Mouse (Mus musculus) embryonic facial prominence, embryonic 10.5 days (tissue): ENCODE measurements around the gene Higd1b. TPM values are rescaled to one million over a fixed set of nuclear protein-coding genes. Genes with fewer than 3 reads are reported as not detected.

Experiments used
- DNase-seq: peaks from one replicate; pipeline ENCODE4 v3.0.0-alpha.2; 2017; ENCODE audit warnings: low spot score
- H3K27ac ChIP-seq: fragments of 300-500 bp; sonication (generic); replicated peaks from 2 replicates; pipeline ENCODE4 v1.5.1; 2016; ENCODE audit warnings: mild to moderate bottlenecking
- H3K27me3 ChIP-seq: fragments of 300-500 bp; sonication (generic); replicated peaks from 2 replicates; pipeline ENCODE4 v1.6.1; 2016; ENCODE audit warnings: low read depth, mild to moderate bottlenecking; ENCODE audit not compliant: poor library complexity, severe bottlenecking
- H3K36me3 ChIP-seq: fragments of 300-500 bp; sonication (generic); replicated peaks from 2 replicates; pipeline ENCODE4 v1.6.1; 2016; ENCODE audit warnings: mild to moderate bottlenecking, moderate library complexity
- H3K4me1 ChIP-seq: fragments of 300-500 bp; sonication (generic); 2 replicates; pipeline ENCODE4 v1.6.1; 2016
- H3K4me3 ChIP-seq: fragments of 300-500 bp; sonication (generic); 2 replicates; pipeline ENCODE4 v1.5.1; 2016; ENCODE audit warnings: mild to moderate bottlenecking, moderate library complexity
- H3K9me3 ChIP-seq: fragments of 300-500 bp; sonication (generic); 2 replicates; pipeline ENCODE4 v1.6.1; 2016; ENCODE audit warnings: mild to moderate bottlenecking
- WGBS: fragments of 180-500 bp; shearing (Covaris S2); methylation state at CpG from one replicate; pipeline ENCODE4 v1.1.7; 2016; 5-methylcytosine and 5-hydroxymethylcytosine counted together
- polyA plus RNA-seq: library from polyadenylated mRNA; unstranded; fragments of >200 nt; fragmentation: Nextera tagmentation; extraction: Ambion mirVana; gene quantifications from 2 replicates; pipeline ENCODE4 v1.2.1, GENCODE M21; 2016

The Higd1b gene
- polyA plus RNA-seq, 1 experiment from 2014 or later = not detected

GRCm38 (mm10) chr11:102820432-102820831, 15.2 kb upstream of the Higd1b start:
- Histone ChIP-seq H3K4me1 (peaks cover 35% of the 10 kb centered on the region), H3K9me3 (no peaks in the 10 kb centered on the region), H3K36me3 (no peaks in the 10 kb centered on the region), H3K4me3 (no peak overlapping the region), H3K27ac (no peak overlapping the region), H3K27me3 (0 out of 2 replicates have a peak, but pooled peaks cover 9% of the 10 kb centered on the region)
- DNase-seq = no peak
- WGBS = 5% methylated on average over 3 of the region's 3 CpGs

GRCm38 (mm10) chr11:102821231-102821630, 14.4 kb upstream of the Higd1b start:
- peaks cover 28% of the 10 kb centered on the region for H3K4me1 ChIP-seq
- no peaks in the 10 kb centered on the region for H3K36me3 ChIP-seq
- H3K4me3 ChIP-seq = no peak overlapping the region
- WGBS = 57% methylated on average over 6 of the region's 6 CpGs
- DNase-seq = no peak
- H3K27me3 ChIP-seq = 0 out of 2 replicates have a peak, but pooled peaks cover 9% of the 10 kb centered on the region
- no peak overlapping the region for H3K27ac ChIP-seq
- H3K9me3 ChIP-seq = no peaks in the 10 kb centered on the region

DNA sequence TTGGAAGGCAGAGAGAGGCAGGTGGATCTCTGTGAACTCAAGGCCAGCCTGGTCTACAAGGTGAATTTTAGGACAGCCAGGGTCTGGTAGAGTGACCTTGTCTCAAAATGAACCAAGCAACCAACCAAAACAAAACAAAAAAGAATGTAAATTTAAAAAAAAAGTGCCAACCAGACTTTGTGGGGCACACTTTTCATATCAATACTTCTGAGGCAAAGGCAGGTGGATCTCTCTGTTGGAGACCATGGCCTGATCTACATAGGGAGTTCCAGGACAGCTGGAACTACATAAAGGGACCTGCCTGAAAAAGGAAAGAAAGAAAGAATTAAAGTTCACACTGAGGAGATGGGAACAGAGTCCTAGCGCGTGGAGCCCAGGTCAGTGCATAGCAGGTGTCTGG, 9.2 kb upstream of the Higd1b start:
- Histone ChIP-seq H3K27me3 (0 out of 2 replicates have a peak, but pooled peaks cover 9% of the 10 kb centered on the region), H3K4me3 (no peak overlapping the region), H3K27ac (no peak overlapping the region), H3K36me3 (no peaks in the 10 kb centered on the region), H3K9me3 (no peaks in the 10 kb centered on the region; the same call in 1 of the 2 replicates), H3K4me1 (0 out of 2 replicates have a peak, but pooled peaks cover 5% of the 10 kb centered on the region)
- WGBS = 68% methylated on average over 2 of the region's 2 CpGs
- DNase-seq = no peak

DNA sequence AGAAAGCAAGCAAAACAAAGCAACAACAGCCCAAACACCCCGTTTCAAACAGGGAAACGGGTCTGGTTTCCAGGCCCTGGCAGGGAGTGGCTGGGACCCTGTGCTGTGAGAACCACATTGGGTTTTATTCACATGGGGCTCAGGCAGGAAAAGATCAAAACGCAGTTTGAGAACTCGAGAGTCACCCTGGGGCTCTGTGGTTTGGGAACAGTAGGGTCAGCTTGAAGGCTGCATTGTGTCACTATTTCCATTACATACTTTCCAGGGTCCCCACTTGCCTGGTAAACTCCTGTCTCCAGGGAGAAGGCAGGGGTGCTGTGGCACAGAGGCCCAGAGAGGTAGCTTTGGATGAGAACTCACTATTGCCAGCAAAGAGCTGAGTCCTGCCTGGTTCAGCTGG, 8.6 kb upstream of the Higd1b start:
- no peaks in the 10 kb centered on the region for H3K36me3 ChIP-seq
- H3K27me3 ChIP-seq = 0 out of 2 replicates have a peak, but pooled peaks cover 9% of the 10 kb centered on the region
- no peak overlapping the region for H3K27ac ChIP-seq
- DNase-seq = no peak
- no peaks in the 10 kb centered on the region; the same call in 1 of the 2 replicates for H3K9me3 ChIP-seq
- WGBS = 52% methylated on average over 4 of the region's 4 CpGs
- H3K4me3 ChIP-seq = no peak overlapping the region
- 0 out of 2 replicates have a peak, but pooled peaks cover 5% of the 10 kb centered on the region for H3K4me1 ChIP-seq

GRCm38 (mm10) chr11:102830276-102830675, 5.4 kb upstream of the Higd1b start:
- Histone ChIP-seq H3K36me3 (no peaks in the 10 kb centered on the region), H3K4me3 (no peak overlapping the region), H3K27ac (no peak overlapping the region), H3K4me1 (0 out of 2 replicates have a peak, but pooled peaks cover 10% of the 10 kb centered on the region), H3K27me3 (0 out of 2 replicates have a peak, but pooled peaks cover 6% of the 10 kb centered on the region), H3K9me3 (no peaks in the 10 kb centered on the region; the same call in 1 of the 2 replicates)
- no peak for DNase-seq
- WGBS = 85% methylated on average over 4 of the region's 4 CpGs

GRCm38 (mm10) chr11:102832700-102833297, 2.9 kb upstream of the Higd1b start:
- 0 out of 2 replicates have a peak, but pooled peaks cover 6% of the 10 kb centered on the region for H3K27me3 ChIP-seq
- H3K4me3 ChIP-seq = no peak overlapping the region
- H3K36me3 ChIP-seq = peaks cover 24% of the 10 kb centered on the region
- WGBS = 72% methylated on average over 18 of the region's 18 CpGs
- 0 out of 2 replicates have a peak, but pooled peaks cover 8% of the 10 kb centered on the region for H3K4me1 ChIP-seq
- DNase-seq = no peak
- peak overlapping the region; percentile 41; the same call in 1 of the 2 replicates for H3K27ac ChIP-seq
- H3K9me3 ChIP-seq = no peaks in the 10 kb centered on the region; the same call in 1 of the 2 replicates

- peaks cover 39% of the 10 kb centered on the region for H3K36me3 ChIP-seq
- no peak overlapping the region for H3K27ac ChIP-seq
- 0 out of 2 replicates have a peak, but pooled peaks cover 6% of the 10 kb centered on the region for H3K27me3 ChIP-seq
- 0 out of 2 replicates have a peak, but pooled peaks cover 6% of the 10 kb centered on the region for H3K4me1 ChIP-seq
- H3K4me3 ChIP-seq = no peak overlapping the region
- WGBS = 89% methylated on average over 10 of the region's 10 CpGs
- H3K9me3 ChIP-seq = no peaks in the 10 kb centered on the region
- DNase-seq = no peak
Observed at GRCm38 (mm10) chr11:102834219-102834618, 1.4 kb upstream of the Higd1b start.

DNA sequence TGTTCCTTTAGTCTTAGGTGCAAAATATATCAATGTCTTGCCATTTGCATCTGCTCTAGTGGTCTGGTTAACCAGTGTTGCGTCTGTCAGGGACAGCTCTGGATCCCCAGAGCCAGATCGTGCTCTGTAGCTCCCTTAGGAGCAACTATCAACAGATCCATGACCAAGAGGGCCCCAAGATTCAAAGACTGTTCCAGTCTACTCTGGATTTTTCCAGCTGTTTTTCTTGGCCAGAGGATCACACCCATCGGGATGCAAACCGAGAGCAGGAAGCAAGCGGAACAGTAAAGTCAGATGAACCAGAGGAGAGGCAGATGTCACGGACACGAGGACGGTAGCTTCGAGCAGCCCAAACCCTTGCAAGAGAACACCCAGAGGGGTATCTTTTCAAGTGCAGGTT, 497 bp downstream of the Higd1b start:
- H3K9me3 ChIP-seq = no peaks in the 10 kb centered on the region
- DNase-seq = no peak
- 0 out of 2 replicates have a peak, but pooled peaks cover 6% of the 10 kb centered on the region for H3K4me1 ChIP-seq
- 0 out of 2 replicates have a peak, but pooled peaks cover 2% of the 10 kb centered on the region for H3K27me3 ChIP-seq
- 91% methylated on average over 9 of the region's 9 CpGs for whole genome bisulfite sequencing
- H3K36me3 ChIP-seq = peaks cover 58% of the 10 kb centered on the region
- H3K27ac ChIP-seq = no peak overlapping the region
- no peak overlapping the region for H3K4me3 ChIP-seq

DNA sequence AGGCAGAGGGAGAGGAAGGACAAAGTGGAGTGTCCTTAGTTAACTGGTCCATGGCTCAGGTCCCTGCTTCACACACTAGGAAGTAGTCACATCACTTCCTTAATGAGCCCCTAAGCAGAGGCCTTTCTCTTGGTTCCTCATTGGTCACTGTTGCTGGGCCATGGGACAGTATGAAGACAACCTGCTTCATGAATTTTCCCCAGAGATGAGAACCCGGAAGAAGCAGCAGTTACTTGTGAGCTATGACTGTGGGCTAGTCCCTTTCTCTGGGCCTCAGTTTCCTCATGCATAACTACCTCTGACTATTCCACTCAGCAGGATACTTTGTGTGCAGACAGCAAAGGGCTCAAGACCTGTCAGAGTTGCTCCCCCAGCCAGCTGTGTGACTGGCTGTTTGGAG, 1.7 kb downstream of the Higd1b start:
- peaks cover 70% of the 10 kb centered on the region for H3K36me3 ChIP-seq
- 85% methylated on average over 1 of the region's 1 CpGs for WGBS

GRCm38 (mm10) chr11:102838126-102838525, 2.5 kb downstream of the Higd1b start:
- no peak for DNase-seq
- H3K27ac ChIP-seq = no peak overlapping the region
- no peak overlapping the region for H3K4me3 ChIP-seq
- H3K9me3 ChIP-seq = no peaks in the 10 kb centered on the region
- H3K36me3 ChIP-seq = peaks cover 78% of the 10 kb centered on the region
- H3K4me1 ChIP-seq = 0 out of 2 replicates have a peak, but pooled peaks cover under 1% of the 10 kb centered on the region
- H3K27me3 ChIP-seq = no peaks in the 10 kb centered on the region
- WGBS = 93% methylated on average over 2 of the region's 2 CpGs

More for the DNA sequence above, 1.7 kb downstream of the Higd1b start:
- Histone ChIP-seq H3K9me3 (no peaks in the 10 kb centered on the region), H3K27ac (no peak overlapping the region), H3K27me3 (no peaks in the 10 kb centered on the region), H3K4me3 (no peak overlapping the region), H3K4me1 (0 out of 2 replicates have a peak, but pooled peaks cover 6% of the 10 kb centered on the region)
- DNase-seq = no peak

GRCm38 (mm10) chr11:102838616-102839150, 3.0 kb downstream of the Higd1b start:
- no peak overlapping the region for H3K27ac ChIP-seq
- H3K4me3 ChIP-seq = no peak overlapping the region
- 89% methylated on average over 9 of the region's 9 CpGs for WGBS
- H3K9me3 ChIP-seq = no peaks in the 10 kb centered on the region
- H3K27me3 ChIP-seq = no peaks in the 10 kb centered on the region
- H3K36me3 ChIP-seq = peaks cover 83% of the 10 kb centered on the region
- no peak for DNase-seq
- H3K4me1 ChIP-seq = no peaks in the 10 kb centered on the region

GRCm38 (mm10) chr11:102845926-102846325, 10.3 kb downstream of the Higd1b start:
- Histone ChIP-seq H3K4me3 (no peak overlapping the region), H3K36me3 (peaks cover 100% of the 10 kb centered on the region), H3K27ac (no peak overlapping the region), H3K4me1 (no peaks in the 10 kb centered on the region), H3K27me3 (no peaks in the 10 kb centered on the region), H3K9me3 (no peaks in the 10 kb centered on the region)
- 76% methylated on average over 10 of the region's 10 CpGs for WGBS
- no peak for DNase-seq

DNA sequence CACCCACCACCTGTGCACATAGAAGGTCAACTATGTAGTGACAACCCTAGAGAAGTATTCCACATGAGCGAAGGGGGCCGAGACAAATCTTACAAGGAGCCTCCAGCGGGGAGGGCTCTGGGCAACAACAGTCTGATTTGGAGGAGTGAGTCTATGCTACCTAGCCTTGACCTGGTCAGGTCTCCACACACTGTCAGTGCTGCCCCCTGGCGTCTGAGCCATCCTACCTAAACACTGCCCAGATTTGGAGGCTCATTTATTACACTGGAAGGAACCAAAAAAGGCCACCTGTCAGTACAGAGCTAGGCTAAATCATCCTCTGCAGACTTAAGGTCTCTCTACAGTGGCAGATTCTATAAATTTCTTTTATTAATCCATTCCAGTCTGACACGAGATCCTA, 16.2 kb downstream of the Higd1b start:
- peaks cover 100% of the 10 kb centered on the region for H3K36me3 ChIP-seq
- 71% methylated on average over 5 of the region's 5 CpGs for WGBS
- H3K27ac ChIP-seq = no peak overlapping the region
- peaks cover 18% of the 10 kb centered on the region for H3K4me1 ChIP-seq
- H3K9me3 ChIP-seq = no peaks in the 10 kb centered on the region
- no peak overlapping the region for H3K4me3 ChIP-seq
- DNase-seq = peak; percentile 73
- H3K27me3 ChIP-seq = no peaks in the 10 kb centered on the region
